Mouse (Mus musculus) embryonic facial prominence, embryonic 12.5 days (tissue): ENCODE measurements around the gene Nol11. TPM values are rescaled to one million over a fixed set of nuclear protein-coding genes. Genes with fewer than 3 reads are reported as not detected.
"Not testable (repeated sequence)": the region's sequence is repeated elsewhere in the genome, so short reads cannot be mapped to it uniquely, and the experiment has no call there.

Experiments used
- ATAC-seq: fragments of 200-750 bp; cut with Nextera tagmentation; 2 replicates; pipeline ENCODE4 v1.8.0; 2017; ENCODE audit not compliant: insufficient number of reproducible peaks, insufficient read depth, low FRiP score, low TSS enrichment
- H3K27ac ChIP-seq: fragments of 300-500 bp; sonication (generic); 2 replicates; pipeline ENCODE4 v1.5.1; 2016; ENCODE audit warnings: mild to moderate bottlenecking
- H3K27me3 ChIP-seq: fragments of 300-500 bp; sonication (generic); 2 replicates; pipeline ENCODE4 v1.6.1; 2016; ENCODE audit warnings: mild to moderate bottlenecking, moderate library complexity
- H3K36me3 ChIP-seq: fragments of 300-500 bp; sonication (generic); 2 replicates; pipeline ENCODE4 v1.6.1; 2016; ENCODE audit warnings: mild to moderate bottlenecking
- H3K4me1 ChIP-seq: fragments of 300-500 bp; sonication (generic); 2 replicates; pipeline ENCODE4 v1.6.1; 2016
- H3K4me2 ChIP-seq: fragments of 300-500 bp; sonication (generic); replicated peaks from 2 replicates; pipeline ENCODE4 v1.6.1; 2016; ENCODE audit warnings: mild to moderate bottlenecking, moderate library complexity
- H3K4me3 ChIP-seq: fragments of 300-500 bp; sonication (generic); 2 replicates; pipeline ENCODE4 v1.5.1; 2016; ENCODE audit warnings: mild to moderate bottlenecking
- H3K9ac ChIP-seq: fragments of 300-500 bp; sonication (generic); 2 replicates; pipeline ENCODE4 v1.6.1; 2016; ENCODE audit warnings: mild to moderate bottlenecking, moderate library complexity
- H3K9me3 ChIP-seq: fragments of 300-500 bp; sonication (generic); 2 replicates; pipeline ENCODE4 v1.6.1; 2016; ENCODE audit warnings: mild to moderate bottlenecking, moderate library complexity
- WGBS: fragments of 180-500 bp; shearing (Covaris S2); methylation state at CpG from one replicate; pipeline ENCODE4 v1.1.7; 2016; 5-methylcytosine and 5-hydroxymethylcytosine counted together
- polyA plus RNA-seq: library from polyadenylated mRNA; unstranded; fragments of >200 nt; fragmentation: Nextera tagmentation; extraction: Ambion mirVana; gene quantifications from 2 replicates; pipeline ENCODE4 v1.2.1, GENCODE M21; 2016

The Nol11 gene
- polyA plus RNA-seq, 1 experiment from 2014 or later, result 69.5 TPM

DNA sequence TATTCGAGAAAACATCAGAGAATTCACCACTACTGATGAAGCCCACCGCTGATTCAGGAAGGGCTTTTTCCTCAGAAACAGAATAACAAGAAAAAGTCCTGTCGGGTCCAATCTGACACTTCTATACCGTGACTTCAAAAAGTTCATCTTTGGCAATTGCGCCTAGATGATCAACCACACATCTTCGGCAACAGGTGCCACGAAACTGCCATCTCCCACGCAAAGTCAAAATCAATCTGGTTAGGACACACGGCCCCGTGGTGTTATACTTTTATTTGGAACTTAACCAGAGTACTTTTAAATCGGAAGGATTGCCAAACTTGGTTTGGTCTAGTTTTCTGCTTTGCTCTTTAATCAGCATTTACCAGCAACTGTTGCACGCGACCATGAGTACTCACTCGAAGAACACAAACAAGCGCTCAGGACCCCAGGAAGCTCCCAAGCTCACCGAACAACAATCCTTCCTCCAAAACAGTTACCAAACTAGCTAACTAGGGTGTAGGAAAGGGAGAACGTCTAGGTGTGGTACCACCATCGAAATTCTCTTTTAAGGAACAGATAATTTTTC, 58.9 kb downstream of the Nol11 start:
- no peaks in the 10 kb centered on the region for H3K36me3 ChIP-seq
- peak overlapping the region; percentile 96 for H3K9ac ChIP-seq
- WGBS, result 2% methylated on average over 18 of the region's 18 CpGs
- H3K27ac ChIP-seq, result no peak overlapping the region
- peak overlapping the region; percentile 73 for H3K4me2 ChIP-seq
- peak overlapping the region; percentile 94 for H3K4me3 ChIP-seq
- no peaks in the 10 kb centered on the region for H3K9me3 ChIP-seq
- H3K27me3 ChIP-seq, result no peaks in the 10 kb centered on the region
- no peak for ATAC-seq
- peaks cover 4% of the 10 kb centered on the region for H3K4me1 ChIP-seq

DNA sequence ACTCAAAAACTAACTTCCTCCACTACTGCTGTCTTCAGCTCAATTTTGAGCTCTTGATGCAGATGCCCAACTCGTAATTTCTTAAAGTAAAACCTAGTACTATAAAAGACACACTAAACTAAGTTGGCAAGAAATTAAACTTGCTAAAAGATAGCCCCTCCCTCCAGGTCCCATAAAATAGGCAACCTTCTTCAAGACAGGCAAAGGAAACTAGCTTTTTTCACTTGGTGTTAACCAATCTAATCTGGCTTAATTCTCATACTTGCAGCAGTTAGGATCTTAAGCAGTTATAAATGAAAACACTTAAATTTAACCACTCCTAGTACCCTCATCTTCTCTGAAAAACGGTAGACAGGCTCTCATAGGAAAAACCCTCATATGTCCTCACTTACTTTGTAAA, 59.5 kb downstream of the Nol11 start:
- no peak overlapping the region for H3K27ac ChIP-seq
- peak overlapping the region; percentile 94 for H3K4me3 ChIP-seq
- no peak for ATAC-seq
- H3K27me3 ChIP-seq, result no peaks in the 10 kb centered on the region
- H3K9me3 ChIP-seq, result no peaks in the 10 kb centered on the region
- H3K4me1 ChIP-seq, result peaks cover 8% of the 10 kb centered on the region
- H3K36me3 ChIP-seq, result no peaks in the 10 kb centered on the region
- H3K9ac ChIP-seq, result peak overlapping the region; percentile 96; the same call in 1 of the 2 replicates
- WGBS, result 25% methylated on average over 2 of the region's 2 CpGs
- H3K4me2 ChIP-seq, result peak overlapping the region; percentile 73

GRCm38 (mm10) chr11:107126716-107127115, 62.5 kb downstream of the Nol11 start:
- H3K36me3 ChIP-seq, H3K27me3 ChIP-seq, H3K4me2 ChIP-seq, H3K27ac ChIP-seq, ATAC-seq, H3K4me3 ChIP-seq, H3K9me3 ChIP-seq, H3K9ac ChIP-seq: not testable (repeated sequence)
- H3K4me1 ChIP-seq, result peaks cover 20% of the 10 kb centered on the region
- 64% methylated on average over 2 of the region's 2 CpGs for WGBS

- no peak overlapping the region for H3K4me3 ChIP-seq
- no peak overlapping the region for H3K27ac ChIP-seq
- 84% methylated on average over 4 of the region's 4 CpGs for WGBS
- H3K4me2 ChIP-seq, result no peak overlapping the region
- H3K9ac ChIP-seq, result no peak overlapping the region
- H3K36me3 ChIP-seq, result peaks cover 4% of the 10 kb centered on the region; the same call in 1 of the 2 replicates
- no peaks in the 10 kb centered on the region for H3K9me3 ChIP-seq
- H3K4me1 ChIP-seq, result peaks cover 20% of the 10 kb centered on the region
- no peaks in the 10 kb centered on the region for H3K27me3 ChIP-seq
- no peak for ATAC-seq
These were observed 64.2 kb downstream of the Nol11 start for GRCm38 (mm10) chr11:107125011-107125410.

DNA sequence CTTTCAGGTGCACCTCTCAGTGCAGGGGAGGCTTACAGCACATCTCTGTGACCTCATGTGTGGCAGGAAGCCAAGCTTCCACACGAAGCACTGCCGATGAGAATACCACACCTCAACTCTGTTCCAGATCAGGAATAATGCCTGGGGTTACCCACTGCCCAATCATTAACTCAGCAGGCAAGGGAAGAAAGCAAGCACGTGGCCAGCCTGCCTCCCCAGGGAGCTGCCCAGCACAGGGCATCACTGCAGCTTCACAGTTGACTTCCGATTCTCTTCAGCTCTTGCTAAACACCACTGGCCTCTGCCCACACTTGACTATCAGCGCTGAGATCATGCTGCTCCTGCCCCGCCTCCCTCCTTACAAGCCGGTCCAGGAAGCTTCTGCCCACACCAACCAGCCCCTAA, 64.9 kb downstream of the Nol11 start:
- Histone ChIP-seq H3K27me3 (no peaks in the 10 kb centered on the region), H3K27ac (0 out of 2 replicates have a peak overlapping the region, but pooled peaks have one; percentile 17), H3K4me2 (0 out of 2 replicates have a peak overlapping the region, but pooled peaks have one; percentile 9), H3K36me3 (peaks cover 4% of the 10 kb centered on the region; the same call in 1 of the 2 replicates), H3K9me3 (no peaks in the 10 kb centered on the region), H3K4me1 (peaks cover 16% of the 10 kb centered on the region), H3K9ac (no peak overlapping the region), H3K4me3 (no peak overlapping the region)
- ATAC-seq, result no peak
- 26% methylated on average over 7 of the region's 7 CpGs for WGBS

- no peak overlapping the region for H3K27ac ChIP-seq
- WGBS, result 84% methylated on average over 12 of the region's 12 CpGs
- no peaks in the 10 kb centered on the region for H3K9me3 ChIP-seq
- peaks cover 4% of the 10 kb centered on the region; the same call in 1 of the 2 replicates for H3K36me3 ChIP-seq
- no peak overlapping the region for H3K9ac ChIP-seq
- H3K4me1 ChIP-seq, result peaks cover 25% of the 10 kb centered on the region
- no peak overlapping the region for H3K4me2 ChIP-seq
- ATAC-seq, result no peak
- no peaks in the 10 kb centered on the region for H3K27me3 ChIP-seq
- no peak overlapping the region for H3K4me3 ChIP-seq
These were observed 71.4 kb downstream of the Nol11 start for GRCm38 (mm10) chr11:107117789-107118188.

Other genes starting within 250 kb of the Nol11 start
- 417 and 444 TPM in 2 replicates for gene Kpna2, start 189.8 kb downstream of the Nol11 start, polyA plus RNA-seq
- 1.6 and 2.3 TPM in 2 replicates for gene 1810010H24Rik, start 163.7 kb downstream of the Nol11 start, polyA plus RNA-seq
- 39.4 and 41.4 TPM in 2 replicates for gene Bptf, start 57.3 kb downstream of the Nol11 start, polyA plus RNA-seq